Mouse (Mus musculus): Measurements from ENCODE around the gene Usp30.

- no peak for TF ChIP-seq CTCF (IDR thresholded peaks at IDR 0.05; ENCODE audit: insufficient read depth, low read depth, low read length)
- TF ChIP-seq POLR2A (IDR thresholded peaks at IDR 0.05; ENCODE audit: insufficient read depth, low read depth, low read length) = no peak
Observed at GRCm38 (mm10) chr5:114106391-114106935, 41.2 kb downstream of the Usp30 start.
